Mouse (Mus musculus) adipocyte (in vitro differentiated cells): ENCODE results near the gene Scel.

ENCODE experiments used
- DNase-seq: peaks from one replicate; pipeline ENCODE4 v3.0.0-alpha.2; 2016; ENCODE audit warnings: low spot score

The Scel gene

GRCm38 (mm10) chr14:103513473-103513811, 300 bp downstream of the Scel start:
- no peak for DNase-seq

- no peak for DNase-seq
Measured at GRCm38 (mm10) chr14:103515419-103515818, 2.3 kb downstream of the Scel start.

- no peak for DNase-seq
Measured at GRCm38 (mm10) chr14:103526286-103526685, 13.1 kb downstream of the Scel start.

- DNase-seq, result no peak
Measured at GRCm38 (mm10) chr14:103529733-103530367, 16.7 kb downstream of the Scel start.

- no peak for DNase-seq
Measured at GRCm38 (mm10) chr14:103531722-103532341, 18.7 kb downstream of the Scel start.

- DNase-seq, result no peak
Measured at GRCm38 (mm10) chr14:103535511-103536024, 22.4 kb downstream of the Scel start.

GRCm38 (mm10) chr14:103536334-103536733, 23.2 kb downstream of the Scel start:
- DNase-seq, result peak; percentile 30

- peak; percentile 60 for DNase-seq
Measured at GRCm38 (mm10) chr14:103537355-103538056, 24.4 kb downstream of the Scel start.

- DNase-seq, result no peak
Measured at GRCm38 (mm10) chr14:103539796-103540195, 26.7 kb downstream of the Scel start.

- no peak for DNase-seq
Measured at GRCm38 (mm10) chr14:103541679-103542078, 28.5 kb downstream of the Scel start.

- no peak for DNase-seq
Measured at GRCm38 (mm10) chr14:103543304-103544079, 30.4 kb downstream of the Scel start.

GRCm38 (mm10) chr14:103545734-103546133, 32.6 kb downstream of the Scel start:
- DNase-seq, result no peak

- DNase-seq, result no peak
Measured at GRCm38 (mm10) chr14:103546246-103546645, 33.1 kb downstream of the Scel start.

GRCm38 (mm10) chr14:103548220-103548619, 35.1 kb downstream of the Scel start:
- no peak for DNase-seq

GRCm38 (mm10) chr14:103550480-103550879, 37.3 kb downstream of the Scel start:
- DNase-seq, result peak; percentile 51

GRCm38 (mm10) chr14:103550921-103551320, 37.8 kb downstream of the Scel start:
- no peak for DNase-seq

GRCm38 (mm10) chr14:103551921-103552320, 38.8 kb downstream of the Scel start:
- DNase-seq, result no peak

GRCm38 (mm10) chr14:103552379-103552778, 39.2 kb downstream of the Scel start:
- no peak for DNase-seq

- no peak for DNase-seq
Measured at GRCm38 (mm10) chr14:103556609-103557008, 43.5 kb downstream of the Scel start.

GRCm38 (mm10) chr14:103561383-103562096, 48.4 kb downstream of the Scel start:
- no peak for DNase-seq

- DNase-seq, result no peak
Measured at GRCm38 (mm10) chr14:103567957-103568356, 54.8 kb downstream of the Scel start.

- no peak for DNase-seq
Measured at GRCm38 (mm10) chr14:103568433-103568832, 55.3 kb downstream of the Scel start.
